Mouse (Mus musculus): Measurements from ENCODE around the gene Mfsd7a. TPM values are rescaled to one million over a fixed set of nuclear protein-coding genes. Genes with fewer than 3 reads are reported as not detected.
"Not testable (repeated sequence)": the region's sequence is repeated elsewhere in the genome, so short reads cannot be mapped to it uniquely, and the experiment has no call there.

The Mfsd7a gene
- polyA plus RNA-seq (2015; fragmentation: Nextera tagmentation; extraction: Ambion mirVana) = 0.34 and 0.56 TPM in 2 replicates

- Histone ChIP-seq H3K9me3 (replicated peaks; ENCODE audit: low read length) (no peaks in the 10 kb centered on the region), H3K4me2 (ENCODE audit: low read length) (peak within 1 kb of the TSS; percentile 55), H3K4me1 (replicated peaks; ENCODE audit: insufficient read depth, low read length) (0 out of 2 replicates have a peak, but pooled peaks cover 6% of the 10 kb centered on the region), H3K27me3 (ENCODE audit: insufficient read depth, low read length) (no peaks in the 10 kb centered on the region), H3K9ac (ENCODE audit: low read depth, low read length) (peak within 1 kb of the TSS; percentile 47; the same call in 1 of the 2 replicates), H3K4me3 (replicated peaks; ENCODE audit: low read depth, low read length) (peak within 1 kb of the TSS; percentile 30), H3K27ac (peak within 1 kb of the TSS; percentile 48; the same call in 1 of the 2 replicates), H3K36me3 (ENCODE audit: insufficient read depth, low read length) (no peaks in the 10 kb centered on the region)
- TF ChIP-seq CTCF (IDR thresholded peaks at IDR 0.05; ENCODE audit: low read depth) = no peak
- DNase-seq (ENCODE audit: low spot score) (peak; percentile 87), ATAC-seq (replicated peaks; ENCODE audit: low FRiP score, low read depth) (peak; percentile 95)
- WGBS = 7% methylated on average over 24 of the region's 24 CpGs
Observed at GRCm38 (mm10) chr5:108448785-108449668, at the start of gene Mfsd7a. Gene Mfsd7a (minus strand): TSS chr5:108448891.

GRCm38 (mm10) chr5:108486148-108486547, 37.5 kb upstream of the Mfsd7a start:
- H3K27me3 ChIP-seq (ENCODE audit: insufficient read depth, low read length); H3K27ac ChIP-seq; ATAC-seq (replicated peaks; ENCODE audit: low FRiP score, low read depth); H3K9ac ChIP-seq (ENCODE audit: low read depth, low read length); H3K4me3 ChIP-seq (replicated peaks; ENCODE audit: low read depth, low read length); H3K4me2 ChIP-seq (ENCODE audit: low read length); H3K4me1 ChIP-seq (replicated peaks; ENCODE audit: insufficient read depth, low read length); DNase-seq (ENCODE audit: low spot score); H3K9me3 ChIP-seq (replicated peaks; ENCODE audit: low read length): not testable (repeated sequence)
- peaks cover 40% of the 10 kb centered on the region for H3K36me3 ChIP-seq (ENCODE audit: insufficient read depth, low read length)
- 100% methylated on average over 3 of the region's 5 CpGs for WGBS

- Histone ChIP-seq H3K4me2 (ENCODE audit: low read length) (no peak overlapping the region), H3K9ac (ENCODE audit: low read depth, low read length) (no peak overlapping the region), H3K36me3 (ENCODE audit: insufficient read depth, low read length) (peaks cover 33% of the 10 kb centered on the region), H3K27me3 (ENCODE audit: insufficient read depth, low read length) (no peaks in the 10 kb centered on the region), H3K9me3 (replicated peaks; ENCODE audit: low read length) (no peaks in the 10 kb centered on the region), H3K4me3 (replicated peaks; ENCODE audit: low read depth, low read length) (no peak overlapping the region), H3K4me1 (replicated peaks; ENCODE audit: insufficient read depth, low read length) (no peaks in the 10 kb centered on the region), H3K27ac (no peak overlapping the region)
- ATAC-seq (replicated peaks; ENCODE audit: low FRiP score, low read depth) (no peak), DNase-seq (ENCODE audit: low spot score) (peak; percentile 41)
- TF ChIP-seq CTCF (IDR thresholded peaks at IDR 0.05; ENCODE audit: low read depth) = peak; percentile 71
- 91% methylated on average over 2 of the region's 2 CpGs for WGBS
Observed at GRCm38 (mm10) chr5:108485239-108485638, 36.5 kb upstream of the Mfsd7a start.

GRCm38 (mm10) chr5:108483006-108483405, 34.3 kb upstream of the Mfsd7a start:
- Histone ChIP-seq H3K9me3 (replicated peaks; ENCODE audit: low read length) (no peaks in the 10 kb centered on the region), H3K9ac (ENCODE audit: low read depth, low read length) (no peak overlapping the region), H3K4me1 (replicated peaks; ENCODE audit: insufficient read depth, low read length) (no peaks in the 10 kb centered on the region), H3K4me3 (replicated peaks; ENCODE audit: low read depth, low read length) (no peak overlapping the region), H3K27me3 (ENCODE audit: insufficient read depth, low read length) (no peaks in the 10 kb centered on the region), H3K27ac (no peak overlapping the region), H3K4me2 (ENCODE audit: low read length) (no peak overlapping the region), H3K36me3 (ENCODE audit: insufficient read depth, low read length) (peaks cover 19% of the 10 kb centered on the region)
- DNase-seq (ENCODE audit: low spot score) (no peak), ATAC-seq (replicated peaks; ENCODE audit: low FRiP score, low read depth) (no peak)
- 91% methylated on average over 6 of the region's 6 CpGs for WGBS
- TF ChIP-seq CTCF (IDR thresholded peaks at IDR 0.05; ENCODE audit: low read depth) = no peak

GRCm38 (mm10) chr5:108475977-108476376, 27.3 kb upstream of the Mfsd7a start:
- TF ChIP-seq CTCF (IDR thresholded peaks at IDR 0.05; ENCODE audit: low read depth) = no peak
- WGBS = 90% methylated on average over 3 of the region's 3 CpGs
- H3K9me3 ChIP-seq (replicated peaks; ENCODE audit: low read length) = no peaks in the 10 kb centered on the region
- no peaks in the 10 kb centered on the region for H3K4me1 ChIP-seq (replicated peaks; ENCODE audit: insufficient read depth, low read length)
- H3K4me3 ChIP-seq (replicated peaks; ENCODE audit: low read depth, low read length) = no peak overlapping the region
- no peaks in the 10 kb centered on the region for H3K27me3 ChIP-seq (ENCODE audit: insufficient read depth, low read length)
- H3K4me2 ChIP-seq (ENCODE audit: low read length) = no peak overlapping the region
- H3K27ac ChIP-seq = no peak overlapping the region
- DNase-seq (ENCODE audit: low spot score) = no peak
- no peak for ATAC-seq (replicated peaks; ENCODE audit: low FRiP score, low read depth)
- H3K36me3 ChIP-seq (ENCODE audit: insufficient read depth, low read length) = peaks cover 53% of the 10 kb centered on the region
- no peak overlapping the region for H3K9ac ChIP-seq (ENCODE audit: low read depth, low read length)

GRCm38 (mm10) chr5:108473737-108474136, 25.0 kb upstream of the Mfsd7a start:
- H3K4me1 ChIP-seq (replicated peaks; ENCODE audit: insufficient read depth, low read length) = no peaks in the 10 kb centered on the region
- H3K9me3 ChIP-seq (replicated peaks; ENCODE audit: low read length) = no peaks in the 10 kb centered on the region
- DNase-seq (ENCODE audit: low spot score) (no peak), ATAC-seq (replicated peaks; ENCODE audit: low FRiP score, low read depth) (no peak)
- 91% methylated on average over 4 of the region's 4 CpGs for whole genome bisulfite sequencing
- H3K27me3 ChIP-seq (ENCODE audit: insufficient read depth, low read length) = no peaks in the 10 kb centered on the region
- no peak overlapping the region for H3K4me3 ChIP-seq (replicated peaks; ENCODE audit: low read depth, low read length)
- no peak overlapping the region for H3K9ac ChIP-seq (ENCODE audit: low read depth, low read length)
- TF ChIP-seq CTCF (IDR thresholded peaks at IDR 0.05; ENCODE audit: low read depth) = no peak
- H3K4me2 ChIP-seq (ENCODE audit: low read length) = no peak overlapping the region
- no peak overlapping the region for H3K27ac ChIP-seq
- H3K36me3 ChIP-seq (ENCODE audit: insufficient read depth, low read length) = peaks cover 53% of the 10 kb centered on the region

Measured in kidney, postnatal 0 days (tissue).